Mouse (Mus musculus) liver, embryonic 14.5 days (tissue): ENCODE results near the gene Selenom. TPM values are rescaled to one million over a fixed set of nuclear protein-coding genes. Genes with fewer than 3 reads are reported as not detected.

Experiments
- ATAC-seq: fragments of 200-750 bp; cut with Nextera tagmentation; 2 replicates; pipeline ENCODE4 v1.8.0; 2017; ENCODE audit warnings: moderate number of reproducible peaks, mild to moderate bottlenecking, moderate library complexity; ENCODE audit not compliant: insufficient read depth
- DNase-seq, 3 experiments: peaks; one replicate each; pipeline ENCODE4 v3.0.0-alpha.2; 2012 to 2013; ENCODE audit warnings: low read depth in 3 of 3, low spot score in 3 of 3
- H3K27ac ChIP-seq: fragments of 300-500 bp; sonication (generic); 2 replicates; pipeline ENCODE4 v1.5.1; 2014; ENCODE audit warnings: moderate library complexity, mild to moderate bottlenecking, control low read depth, inconsistent platforms
- H3K27me3 ChIP-seq: fragments of 300-500 bp; sonication (generic); 2 replicates; pipeline ENCODE4 v1.6.1; 2014; ENCODE audit warnings: mild to moderate bottlenecking, low read length, moderate library complexity; ENCODE audit not compliant: control insufficient read depth, insufficient read depth
- H3K36me3 ChIP-seq: fragments of 300-500 bp; sonication (generic); replicated peaks from 2 replicates; pipeline ENCODE4 v1.6.1; 2014; ENCODE audit warnings: low read depth; ENCODE audit not compliant: control insufficient read depth, insufficient read depth
- H3K4me1 ChIP-seq, 2 experiments: fragments of 200-500 bp in 1 of 2; fragments of 300-500 bp in 1 of 2; sonication (generic) in 1 of 2; replicated peaks; 2 replicates each; pipeline ENCODE4 v1.6.1; 2012 to 2014; ENCODE audit warnings: antibody characterized with exemption in 1 of 2, inconsistent platforms in 1 of 2, low read length in 1 of 2; ENCODE audit not compliant: control insufficient read depth in 2 of 2, insufficient read depth in 2 of 2
- H3K4me2 ChIP-seq: fragments of 300-500 bp; sonication (generic); 2 replicates; pipeline ENCODE4 v1.6.1; 2014; ENCODE audit warnings: low read depth, mild to moderate bottlenecking, control low read depth, moderate library complexity
- H3K4me3 ChIP-seq, 2 experiments: fragments of 200-500 bp in 1 of 2; fragments of 300-500 bp in 1 of 2; sonication (generic) in 1 of 2; 2 replicates each; pipeline ENCODE4 v1.5.1; 2012 to 2014; ENCODE audit warnings: low read depth in 2 of 2, low read length in 2 of 2, mild to moderate bottlenecking in 2 of 2, control low read depth in 1 of 2, inconsistent platforms in 1 of 2, moderate library complexity in 1 of 2; ENCODE audit not compliant: insufficient read depth in 1 of 2
- H3K9ac ChIP-seq: fragments of 300-500 bp; sonication (generic); replicated peaks from 2 replicates; pipeline ENCODE4 v1.6.1; 2014; ENCODE audit warnings: mild to moderate bottlenecking, control low read depth, moderate library complexity
- H3K9me3 ChIP-seq: fragments of 300-500 bp; sonication (generic); 2 replicates; pipeline ENCODE4 v1.6.1; 2016; ENCODE audit warnings: low read length, mixed read lengths; ENCODE audit not compliant: control insufficient read depth
- CTCF ChIP-seq: IDR thresholded peaks from 2 replicates; pipeline ENCODE4 v1.5.1; 2016; ENCODE audit warnings: antibody characterized with exemption, low read depth, control low read depth
- EP300 ChIP-seq: IDR thresholded peaks from 2 replicates; pipeline ENCODE4 v1.6.1; 2016; ENCODE audit warnings: antibody characterized with exemption, low read depth
- WGBS: fragments of 180-500 bp; shearing (Covaris S2); extraction: QIAGEN DNeasy Blood & Tissue Kit; methylation state at CpG from one replicate; pipeline ENCODE4 v1.1.7; 2014; ENCODE audit not compliant: insufficient replicate concordance; 5-methylcytosine and 5-hydroxymethylcytosine counted together
- polyA plus RNA-seq, 2 experiments: library from polyadenylated mRNA; depleted of rRNA in 1 of 2; stranded (reverse) in 1 of 2; unstranded in 1 of 2; fragments of >200 nt; fragmentation: Nextera tagmentation in 1 of 2; extraction: Ambion mirVana in 1 of 2; gene quantifications; 2 replicates each; pipeline versions ENCODE4 v1.2.1 to v1.2.3; 2012 to 2014

Selenom gene
- polyA plus RNA-seq, 2 experiments = 8.5 to 10.3 TPM

DNA sequence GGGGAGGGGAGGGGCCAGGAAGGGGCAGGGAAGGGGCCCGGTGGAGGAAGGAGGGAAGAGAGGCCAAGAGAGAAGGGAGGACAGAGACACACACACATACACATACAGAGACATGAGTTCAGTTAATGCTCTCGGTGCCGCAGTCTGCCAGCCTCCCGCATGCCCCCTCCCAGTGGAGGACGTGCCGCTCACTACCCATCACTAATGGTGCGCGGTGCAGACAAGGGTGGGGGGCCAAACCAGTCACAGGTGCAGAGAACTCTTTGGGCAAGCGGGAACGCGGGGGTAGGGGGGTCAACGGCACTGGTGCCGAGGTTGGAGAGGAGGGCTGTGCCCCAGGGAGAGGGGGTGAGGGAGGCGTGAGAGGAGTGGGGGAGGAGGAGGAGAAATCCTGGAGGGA lies 6.4 kb downstream of the Selenom start:
- H3K9me3 ChIP-seq = no peaks in the 10 kb centered on the region
- H3K4me1 ChIP-seq = no peaks in the 10 kb centered on the region
- H3K4me2 ChIP-seq = no peak overlapping the region
- no peak for DNase-seq
- no peaks in the 10 kb centered on the region for H3K36me3 ChIP-seq
- TF ChIP-seq CTCF (no peak), EP300 (no peak)
- peaks cover 22% of the 10 kb centered on the region for H3K27me3 ChIP-seq
- WGBS = 79% methylated on average over 14 of the region's 14 CpGs
- H3K9ac ChIP-seq = no peak overlapping the region
- ATAC-seq = no peak
- H3K4me3 ChIP-seq = no peak overlapping the region
- no peak overlapping the region for H3K27ac ChIP-seq

DNA sequence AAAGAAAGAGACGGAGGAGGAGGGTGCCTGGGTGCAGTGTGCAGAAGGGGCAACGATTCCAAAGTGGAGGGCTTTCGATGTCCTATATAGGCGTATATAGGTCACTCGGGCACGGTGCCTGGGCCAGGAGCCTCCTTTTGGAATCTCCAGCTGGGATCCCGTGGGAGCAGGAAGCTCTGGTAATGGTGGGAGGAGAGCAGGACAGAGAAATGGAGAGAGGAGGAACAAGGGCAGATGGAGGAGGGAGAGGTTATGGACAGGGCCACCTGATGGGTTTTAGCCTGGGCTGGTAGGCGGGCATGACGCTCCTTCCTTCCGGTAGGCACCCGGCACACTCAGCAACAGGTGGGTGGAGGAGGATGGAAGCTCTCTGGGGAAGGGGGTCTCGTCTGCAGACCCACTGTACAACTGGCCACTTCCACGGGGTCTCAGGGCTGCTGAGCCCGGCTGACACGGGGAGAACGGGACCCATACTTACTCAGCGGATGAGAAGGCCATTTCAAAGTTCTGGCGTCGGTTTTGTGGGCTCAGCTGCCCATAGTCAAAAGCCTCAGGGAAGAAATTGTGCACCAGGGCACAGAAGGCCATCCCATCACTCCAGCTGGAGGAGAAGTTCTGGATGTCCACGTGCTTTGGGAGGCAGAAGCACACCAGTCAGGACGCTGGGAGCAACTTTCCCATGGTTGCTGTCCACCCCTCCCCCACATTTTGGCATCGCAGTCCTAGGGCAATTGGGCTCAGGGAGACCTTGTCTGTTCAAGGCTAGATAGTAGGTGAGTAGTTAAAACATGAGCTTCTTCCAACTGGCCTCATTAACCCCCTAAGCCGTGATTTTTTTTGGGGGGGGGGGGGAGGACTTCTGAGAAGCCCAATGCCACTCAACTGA lies 7.1 kb downstream of the Selenom start:
- no peaks in the 10 kb centered on the region for H3K4me1 ChIP-seq
- H3K4me3 ChIP-seq = no peak overlapping the region
- 74% methylated on average over 23 of the region's 23 CpGs for WGBS
- H3K27me3 ChIP-seq = peaks cover 17% of the 10 kb centered on the region
- no peak overlapping the region for H3K9ac ChIP-seq
- DNase-seq = no peak
- no peak overlapping the region for H3K27ac ChIP-seq
- no peaks in the 10 kb centered on the region for H3K9me3 ChIP-seq
- H3K36me3 ChIP-seq = no peaks in the 10 kb centered on the region
- H3K4me2 ChIP-seq = no peak overlapping the region
- no peak for ATAC-seq
- no peak for TF ChIP-seq CTCF
- no peak for TF ChIP-seq EP300

DNA sequence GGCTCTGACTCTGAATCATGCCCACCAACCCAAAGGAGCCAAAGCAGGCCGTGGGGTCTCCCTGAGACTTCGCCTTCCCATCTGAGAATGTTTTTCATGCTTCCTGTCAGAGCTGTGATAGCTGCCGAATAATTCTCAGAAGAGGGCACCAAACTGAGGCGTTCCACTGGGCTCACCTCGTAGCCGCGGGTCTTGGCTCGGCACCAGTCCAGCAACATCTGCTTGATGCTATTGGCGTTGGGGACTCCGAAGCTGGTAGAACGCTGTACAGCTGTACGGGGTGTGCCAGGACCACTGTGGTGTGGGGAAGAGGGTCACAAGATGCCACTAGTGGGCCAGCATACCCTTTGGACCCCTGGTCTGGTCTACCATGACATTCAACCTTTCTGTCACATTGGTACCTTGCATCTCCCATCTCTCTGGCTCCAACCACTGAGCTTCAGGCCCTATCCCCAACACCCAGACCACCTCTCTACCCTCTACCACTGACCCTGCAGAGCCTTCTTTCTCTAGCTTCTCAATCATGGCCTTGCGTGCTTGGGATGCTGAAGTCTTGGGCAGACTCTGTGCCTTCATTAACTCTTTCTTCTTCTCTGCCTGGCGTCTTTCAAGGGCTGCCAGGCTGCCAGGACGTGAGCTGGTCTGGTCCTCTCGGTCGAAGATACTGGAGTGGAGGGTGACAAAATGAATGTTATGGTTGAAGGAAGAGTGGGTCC lies 8.0 kb downstream of the Selenom start:
- DNase-seq (no peak), ATAC-seq (no peak)
- Histone ChIP-seq H3K4me3 (no peak overlapping the region), H3K9ac (no peak overlapping the region), H3K27ac (no peak overlapping the region), H3K4me2 (no peak overlapping the region), H3K4me1 (no peaks in the 10 kb centered on the region), H3K27me3 (peaks cover 8% of the 10 kb centered on the region), H3K9me3 (no peaks in the 10 kb centered on the region), H3K36me3 (no peaks in the 10 kb centered on the region)
- WGBS = 76% methylated on average over 17 of the region's 17 CpGs
- TF ChIP-seq EP300 (no peak), CTCF (no peak)

DNA sequence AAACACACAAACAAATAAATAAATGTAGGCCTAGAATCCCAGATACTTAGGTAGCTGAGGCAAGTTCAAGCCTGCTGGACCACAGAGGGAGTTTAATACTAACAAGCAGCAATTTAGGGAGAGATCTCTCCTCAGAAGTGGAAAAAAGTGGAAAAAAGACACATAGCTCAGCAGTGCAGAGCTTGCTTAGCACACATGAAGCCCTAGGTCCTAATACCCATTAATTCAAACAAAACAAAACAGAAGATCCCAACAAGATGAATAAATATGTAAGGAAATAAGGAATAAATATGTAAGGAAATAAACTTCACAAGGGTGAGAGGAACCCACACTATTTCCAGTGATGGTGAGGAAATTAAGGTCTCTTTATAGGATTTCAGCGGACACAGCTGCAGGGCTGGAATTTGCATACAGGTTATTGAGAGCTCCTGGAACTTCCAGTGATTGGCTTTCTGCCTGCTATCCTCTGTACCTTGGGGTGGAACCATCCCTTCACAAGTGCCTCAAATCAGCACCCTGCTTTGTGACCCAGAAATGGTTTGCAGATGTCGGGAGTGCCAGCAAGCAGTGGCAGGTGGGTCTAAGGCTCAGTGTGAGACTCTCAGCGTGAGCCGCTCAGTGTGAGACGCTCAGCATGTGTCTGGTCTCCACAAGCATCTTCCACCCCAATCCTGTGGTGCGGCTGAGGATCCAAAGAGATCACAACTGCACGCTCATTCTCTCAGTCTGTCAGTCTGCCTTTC lies 9.5 kb downstream of the Selenom start:
- TF ChIP-seq CTCF (no peak), EP300 (no peak)
- Histone ChIP-seq H3K36me3 (no peaks in the 10 kb centered on the region), H3K4me3 (no peak overlapping the region), H3K4me2 (no peak overlapping the region), H3K27me3 (no peaks in the 10 kb centered on the region), H3K27ac (no peak overlapping the region), H3K4me1 (no peaks in the 10 kb centered on the region), H3K9ac (no peak overlapping the region), H3K9me3 (no peaks in the 10 kb centered on the region)
- WGBS = 83% methylated on average over 7 of the region's 7 CpGs
- ATAC-seq = no peak
- no peak for DNase-seq

DNA sequence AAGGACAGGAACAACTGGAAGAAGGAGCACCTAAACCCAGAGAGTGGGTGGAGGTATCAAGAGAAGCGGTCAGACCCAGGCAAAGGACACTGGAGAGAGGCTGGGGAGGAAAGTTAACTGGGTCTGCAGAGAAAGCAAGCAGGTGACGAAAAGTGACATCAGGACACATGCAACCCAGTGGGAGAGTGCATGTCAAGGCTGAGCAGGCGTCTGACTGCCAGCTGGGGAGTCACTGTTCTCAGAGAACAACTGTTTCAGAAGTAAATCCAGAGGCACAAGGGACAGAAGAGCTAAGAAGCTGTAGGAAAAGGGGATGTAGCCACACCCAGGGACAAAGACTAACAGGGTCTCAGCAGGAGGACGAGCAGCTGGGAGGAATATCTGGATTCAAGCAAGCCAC lies 11.1 kb downstream of the Selenom start:
- no peak for DNase-seq
- Histone ChIP-seq H3K9me3 (no peaks in the 10 kb centered on the region), H3K36me3 (no peaks in the 10 kb centered on the region), H3K9ac (no peak overlapping the region), H3K4me3 (no peak overlapping the region), H3K4me2 (no peak overlapping the region), H3K27me3 (no peaks in the 10 kb centered on the region), H3K27ac (no peak overlapping the region), H3K4me1 (no peaks in the 10 kb centered on the region)
- 60% methylated on average over 4 of the region's 4 CpGs for WGBS
- no peak for TF ChIP-seq CTCF
- TF ChIP-seq EP300 = no peak
- ATAC-seq = no peak
